Mouse (Mus musculus): ENCODE data around the gene Psma6.

DNA sequence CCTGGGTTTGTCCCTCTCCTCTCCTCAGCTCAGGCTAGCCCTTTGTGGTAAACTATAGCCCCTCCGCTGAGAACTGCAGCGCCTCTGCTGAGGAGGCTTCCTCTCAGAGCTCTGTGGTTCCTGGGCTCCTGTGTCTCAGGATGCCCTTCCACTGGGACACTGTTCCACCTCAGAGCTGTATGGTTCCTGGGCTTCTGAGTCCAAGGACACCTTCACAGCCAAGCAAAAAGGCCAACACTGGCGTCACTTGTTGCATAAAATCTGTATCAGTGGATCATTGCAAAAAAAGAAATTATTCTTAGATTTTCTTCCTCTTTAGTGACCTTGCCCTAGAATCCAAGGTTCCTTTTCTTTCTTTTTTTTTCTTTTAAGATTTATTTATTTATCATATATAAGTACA is 804 bp downstream of the Psma6 start:
- no peak for TF ChIP-seq POLR2A (IDR thresholded peaks at IDR 0.05; ENCODE audit: borderline replicate concordance, extremely low read depth, insufficient read depth, insufficient read length, poor library complexity, severe bottlenecking)
- no peak for TF ChIP-seq CTCF (IDR thresholded peaks at IDR 0.05; ENCODE audit: borderline replicate concordance, extremely low read depth, insufficient read depth, insufficient read length)

Data from brain, embryonic 14.5 days (tissue).